Mouse (Mus musculus) megakaryocyte-erythroid progenitor cell, adult 5 weeks (primary cell): ENCODE measurements around the gene Gm7861. TPM values are rescaled to one million over a fixed set of nuclear protein-coding genes. Genes with fewer than 3 reads are reported as not detected.

ENCODE experiments used
- polyA plus RNA-seq: library from polyadenylated mRNA; stranded (reverse); fragments of >175 nt; gene quantifications from 2 replicates; pipeline ENCODE4 v1.2.3, GENCODE M21; 2012

The Gm7861 gene
- not detected in 2 replicates for polyA plus RNA-seq

DNA sequence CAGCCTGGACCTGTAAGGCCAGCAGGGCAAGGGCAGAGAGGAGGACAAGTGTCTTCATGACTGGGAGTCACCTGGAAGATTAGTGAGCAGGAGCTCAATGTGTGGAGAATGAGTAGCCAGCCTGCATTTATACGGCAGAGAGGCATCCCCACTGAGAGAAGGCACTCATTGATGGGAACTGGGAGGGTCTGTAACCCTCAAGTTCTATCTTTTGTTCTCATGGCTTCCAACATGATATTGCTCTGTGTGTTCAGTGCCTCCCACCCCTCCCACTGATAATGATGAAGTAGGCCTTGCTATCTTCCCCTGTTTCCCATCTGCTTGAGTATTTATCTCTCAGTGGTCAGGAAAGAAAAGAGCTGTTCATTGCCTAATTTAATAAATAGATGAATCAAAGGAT lies at the start of gene Gm7861:
Gm7861 (minus strand) TSS at position 101 of the 400 bp plus-strand sequence.

DNA sequence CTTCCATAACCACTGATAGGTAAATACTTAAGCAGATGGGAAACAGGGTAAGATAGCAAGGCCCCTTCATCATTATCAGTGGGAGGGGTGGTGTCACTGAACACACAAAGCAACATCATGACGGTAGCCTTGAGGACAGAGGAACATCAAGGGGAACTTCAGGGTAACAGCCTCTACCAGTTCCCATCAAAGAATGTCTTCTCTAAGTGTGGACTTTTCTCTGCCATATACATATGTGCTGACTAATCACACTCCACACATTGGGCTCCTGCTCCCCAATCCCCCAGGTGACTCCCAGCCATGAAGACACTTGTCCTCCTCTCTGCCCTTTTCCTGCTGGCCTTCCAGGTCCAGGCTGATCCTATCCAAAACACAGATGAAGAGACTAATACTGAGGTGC lies 23.6 kb upstream of the Gm7861 start, which contains the start of gene Defa26:
Defa26 (plus strand) TSS at position 301 of the 400 bp plus-strand sequence.

GRCm38 (mm10) chr8:21582706-21583105 lies 11.6 kb downstream of the Gm7861 start, which contains the start of gene Defa28:
Gene Defa28, plus strand, starts transcription at chr8:21583006.

DNA sequence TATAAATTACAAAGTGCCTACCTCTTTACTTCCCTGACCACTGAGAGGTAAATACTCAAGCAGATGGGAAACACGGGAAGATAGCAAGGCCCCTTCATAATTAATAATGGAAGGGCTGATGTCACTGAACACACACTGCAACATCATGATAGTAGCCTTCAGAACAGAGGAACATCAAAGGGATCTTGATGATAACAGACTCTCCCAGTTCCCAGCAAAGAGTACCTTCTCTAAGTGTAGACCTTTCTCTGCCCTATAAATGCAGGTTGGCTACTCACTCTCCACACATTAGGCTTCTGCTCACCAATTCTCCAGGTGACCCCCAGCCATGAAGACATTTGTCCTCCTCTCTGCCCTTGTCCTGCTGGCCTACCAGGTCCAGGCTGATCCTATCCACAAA lies 29.2 kb downstream of the Gm7861 start, which contains the start of gene Defa37:
Defa37 (plus strand) TSS at position 301 of the 400 bp plus-strand sequence.

Other genes starting within 250 kb of the Gm7861 start
- not detected in 2 replicates for gene Defa2, start 216.0 kb downstream of the Gm7861 start, polyA plus RNA-seq
- gene Defa33, start 202.7 kb downstream of the Gm7861 start, polyA plus RNA-seq = not detected in 2 replicates
- not detected in 2 replicates for gene Defa36, start 167.1 kb downstream of the Gm7861 start, polyA plus RNA-seq
- gene Gm7849, start 137.9 kb downstream of the Gm7861 start, polyA plus RNA-seq = not detected in 2 replicates
- gene Defa20, start 85.2 kb downstream of the Gm7861 start, polyA plus RNA-seq = not detected in 2 replicates
- gene Defa32, start 65.5 kb downstream of the Gm7861 start, polyA plus RNA-seq = not detected in 2 replicates
- gene Defa37, start 29.1 kb downstream of the Gm7861 start, polyA plus RNA-seq = not detected in 2 replicates
- not detected in 2 replicates for gene Defa28, start 11.5 kb downstream of the Gm7861 start, polyA plus RNA-seq
- gene Defa26, start 23.7 kb upstream of the Gm7861 start, polyA plus RNA-seq = not detected in 2 replicates
- gene Defa17, start 61.3 kb upstream of the Gm7861 start, polyA plus RNA-seq = not detected in 2 replicates
- not detected in 2 replicates for gene Defa34, start 71.3 kb upstream of the Gm7861 start, polyA plus RNA-seq
- not detected in 2 replicates for gene AY761184, start 109.1 kb upstream of the Gm7861 start, polyA plus RNA-seq
- gene Defa24, start 140.0 kb upstream of the Gm7861 start, polyA plus RNA-seq = not detected in 2 replicates
- not detected in 2 replicates for gene Defb50, start 229.0 kb upstream of the Gm7861 start, polyA plus RNA-seq
- gene Defb2, start 245.4 kb upstream of the Gm7861 start, polyA plus RNA-seq = not detected in 2 replicates